Mouse (Mus musculus): ENCODE measurements at regions not wholly inside any gene's neighbourhood (a gene's known extent, or its start where the extent isn't known, plus 50 kb on each side); places are given as distances from the start of the nearest gene placed in this dataset.
A peak's percentile ranks its signal among the peaks of the same experiment; 100 is the strongest.

- Histone ChIP-seq H3K4me2 (replicated peaks) (no peak overlapping the region), H3K9me3 (no peaks in the 10 kb centered on the region), H3K27me3 (replicated peaks) (no peaks in the 10 kb centered on the region), H3K9ac (no peak overlapping the region), H3K4me3 (replicated peaks) (no peak overlapping the region), H3K27ac (no peak overlapping the region), H3K36me3 (no peaks in the 10 kb centered on the region), H3K4me1 (replicated peaks) (no peaks in the 10 kb centered on the region)
- no peak for ATAC-seq
- WGBS: 81% methylated on average over 7 of the region's 7 CpGs
Observed at GRCm38 (mm10) chrX:167111059-167111871, 97.8 kb downstream of the Tmsb4x start.

- no peak overlapping the region for H3K9ac ChIP-seq
- no peaks in the 10 kb centered on the region for H3K36me3 ChIP-seq
- 86% methylated on average over 6 of the region's 6 CpGs for WGBS
- H3K4me1 ChIP-seq (replicated peaks): no peaks in the 10 kb centered on the region
- no peak for ATAC-seq
- no peaks in the 10 kb centered on the region for H3K9me3 ChIP-seq
- H3K27ac ChIP-seq: no peak overlapping the region
- no peaks in the 10 kb centered on the region; the same call in 1 of the 2 replicates for H3K27me3 ChIP-seq (replicated peaks)
- no peak overlapping the region for H3K4me2 ChIP-seq (replicated peaks)
- no peak overlapping the region for H3K4me3 ChIP-seq (replicated peaks)
Observed at GRCm38 (mm10) chrX:167108356-167108755, 100.8 kb downstream of the Tmsb4x start.

GRCm38 (mm10) chrX:167107469-167107868 lies 101.6 kb downstream of the Tmsb4x start:
- no peak overlapping the region for H3K4me3 ChIP-seq (replicated peaks)
- H3K9ac ChIP-seq: no peak overlapping the region
- no peak overlapping the region for H3K4me2 ChIP-seq (replicated peaks)
- H3K27me3 ChIP-seq (replicated peaks): no peaks in the 10 kb centered on the region; the same call in 1 of the 2 replicates
- no peaks in the 10 kb centered on the region for H3K4me1 ChIP-seq (replicated peaks)
- no peak overlapping the region for H3K27ac ChIP-seq
- H3K36me3 ChIP-seq: no peaks in the 10 kb centered on the region
- no peaks in the 10 kb centered on the region for H3K9me3 ChIP-seq
- ATAC-seq: no peak
- WGBS: 77% methylated on average over 4 of the region's 4 CpGs

- WGBS: 76% methylated on average over 11 of the region's 11 CpGs
- Histone ChIP-seq H3K36me3 (no peaks in the 10 kb centered on the region), H3K27ac (no peak overlapping the region), H3K9ac (no peak overlapping the region), H3K4me1 (replicated peaks) (no peaks in the 10 kb centered on the region), H3K4me2 (replicated peaks) (no peak overlapping the region), H3K9me3 (no peaks in the 10 kb centered on the region), H3K27me3 (replicated peaks) (no peaks in the 10 kb centered on the region; the same call in 1 of the 2 replicates), H3K4me3 (replicated peaks) (no peak overlapping the region)
- ATAC-seq: no peak
Observed at GRCm38 (mm10) chrX:167105931-167106417, 103.1 kb downstream of the Tmsb4x start.

- H3K9me3 ChIP-seq: no peaks in the 10 kb centered on the region
- H3K4me3 ChIP-seq (replicated peaks): no peak overlapping the region
- no peaks in the 10 kb centered on the region for H3K4me1 ChIP-seq (replicated peaks)
- no peaks in the 10 kb centered on the region for H3K36me3 ChIP-seq
- no peaks in the 10 kb centered on the region; the same call in 1 of the 2 replicates for H3K27me3 ChIP-seq (replicated peaks)
- 80% methylated on average over 4 of the region's 4 CpGs for WGBS
- no peak overlapping the region for H3K9ac ChIP-seq
- H3K27ac ChIP-seq: no peak overlapping the region
- H3K4me2 ChIP-seq (replicated peaks): no peak overlapping the region
- no peak for ATAC-seq
Observed at GRCm38 (mm10) chrX:167105354-167105753, 103.8 kb downstream of the Tmsb4x start.

GRCm38 (mm10) chrX:167104247-167104621 lies 104.9 kb downstream of the Tmsb4x start:
- peaks cover 3% of the 10 kb centered on the region; the same call in 1 of the 2 replicates for H3K27me3 ChIP-seq (replicated peaks)
- H3K4me1 ChIP-seq (replicated peaks): no peaks in the 10 kb centered on the region
- no peak overlapping the region for H3K4me3 ChIP-seq (replicated peaks)
- no peak overlapping the region for H3K9ac ChIP-seq
- no peaks in the 10 kb centered on the region for H3K36me3 ChIP-seq
- no peaks in the 10 kb centered on the region for H3K9me3 ChIP-seq
- WGBS: 46% methylated on average over 4 of the region's 4 CpGs
- ATAC-seq: no peak
- H3K4me2 ChIP-seq (replicated peaks): no peak overlapping the region
- H3K27ac ChIP-seq: no peak overlapping the region

GRCm38 (mm10) chrX:167103501-167104246 lies 105.4 kb downstream of the Tmsb4x start:
- Histone ChIP-seq H3K27ac (0 out of 2 replicates have a peak overlapping the region, but pooled peaks have one; percentile 17), H3K9me3 (no peaks in the 10 kb centered on the region)

GRCm38 (mm10) chrX:167101929-167102328 lies 107.2 kb downstream of the Tmsb4x start:
- H3K27ac ChIP-seq: no peak overlapping the region
- no peak for ATAC-seq
- H3K4me1 ChIP-seq (replicated peaks): no peaks in the 10 kb centered on the region
- no peak overlapping the region for H3K4me2 ChIP-seq (replicated peaks)
- H3K9me3 ChIP-seq: no peaks in the 10 kb centered on the region
- no peaks in the 10 kb centered on the region for H3K36me3 ChIP-seq
- H3K27me3 ChIP-seq (replicated peaks): peaks cover 3% of the 10 kb centered on the region
- H3K4me3 ChIP-seq (replicated peaks): no peak overlapping the region
- 70% methylated on average over 2 of the region's 2 CpGs for WGBS
- H3K9ac ChIP-seq: no peak overlapping the region

More at GRCm38 (mm10) chrX:167103501-167104246, 105.4 kb downstream of the Tmsb4x start:
- no peak overlapping the region for H3K4me2 ChIP-seq (replicated peaks)
- H3K27me3 ChIP-seq (replicated peaks): peaks cover 3% of the 10 kb centered on the region
- no peaks in the 10 kb centered on the region for H3K4me1 ChIP-seq (replicated peaks)
- WGBS: 59% methylated on average over 12 of the region's 12 CpGs
- ATAC-seq: no peak
- no peak overlapping the region for H3K9ac ChIP-seq
- H3K4me3 ChIP-seq (replicated peaks): no peak overlapping the region
- no peaks in the 10 kb centered on the region for H3K36me3 ChIP-seq

GRCm38 (mm10) chrX:167099411-167099810 lies 109.7 kb downstream of the Tmsb4x start:
- H3K4me1 ChIP-seq (replicated peaks): no peaks in the 10 kb centered on the region
- WGBS: 46% methylated on average over 6 of the region's 6 CpGs
- no peaks in the 10 kb centered on the region for H3K9me3 ChIP-seq
- H3K27me3 ChIP-seq (replicated peaks): peaks cover 3% of the 10 kb centered on the region; the same call in 1 of the 2 replicates
- H3K27ac ChIP-seq: no peak overlapping the region
- H3K4me3 ChIP-seq (replicated peaks): no peak overlapping the region
- H3K9ac ChIP-seq: no peak overlapping the region
- ATAC-seq: no peak
- no peak overlapping the region; the same call in 1 of the 2 replicates for H3K4me2 ChIP-seq (replicated peaks)
- no peaks in the 10 kb centered on the region for H3K36me3 ChIP-seq

- Histone ChIP-seq H3K4me1 (replicated peaks) (no peaks in the 10 kb centered on the region), H3K4me2 (replicated peaks) (no peak overlapping the region), H3K9me3 (no peaks in the 10 kb centered on the region), H3K4me3 (replicated peaks) (no peak overlapping the region), H3K27ac (no peak overlapping the region), H3K36me3 (no peaks in the 10 kb centered on the region), H3K27me3 (replicated peaks) (peaks cover 3% of the 10 kb centered on the region; the same call in 1 of the 2 replicates), H3K9ac (no peak overlapping the region)
- WGBS: 75% methylated on average over 3 of the region's 3 CpGs
- no peak for ATAC-seq
Observed at GRCm38 (mm10) chrX:167098914-167099313, 110.2 kb downstream of the Tmsb4x start.

GRCm38 (mm10) chrX:167091841-167092240 lies 117.3 kb downstream of the Tmsb4x start:
- H3K36me3 ChIP-seq: no peaks in the 10 kb centered on the region
- no peak overlapping the region for H3K4me2 ChIP-seq (replicated peaks)
- no peaks in the 10 kb centered on the region for H3K27me3 ChIP-seq (replicated peaks)
- H3K4me1 ChIP-seq (replicated peaks): no peaks in the 10 kb centered on the region
- no peak overlapping the region for H3K9ac ChIP-seq
- peak; percentile 98 for ATAC-seq
- no peak overlapping the region for H3K4me3 ChIP-seq (replicated peaks)
- 60% methylated on average over 1 of the region's 1 CpGs for WGBS
- 0 out of 2 replicates have a peak overlapping the region, but pooled peaks have one; percentile 3 for H3K27ac ChIP-seq
- H3K9me3 ChIP-seq: no peaks in the 10 kb centered on the region

GRCm38 (mm10) chrX:167088930-167089329 lies 120.2 kb downstream of the Tmsb4x start:
- Histone ChIP-seq H3K4me1 (replicated peaks) (no peaks in the 10 kb centered on the region), H3K9ac (no peak overlapping the region), H3K36me3 (no peaks in the 10 kb centered on the region), H3K4me3 (replicated peaks) (no peak overlapping the region), H3K27ac (no peak overlapping the region), H3K27me3 (replicated peaks) (no peaks in the 10 kb centered on the region), H3K9me3 (no peaks in the 10 kb centered on the region), H3K4me2 (replicated peaks) (no peak overlapping the region)
- WGBS: 61% methylated on average over 3 of the region's 3 CpGs
- ATAC-seq: no peak
